Comparison of ENCODE assay signal across 15 mouse cellular contexts in genomic region chr7:125942365-125943090, GRCm38 (mm10).
"Had no signal": no experiment of that assay in that cellular context is flagged by ENCODE, and none has a peak within 500 bp of the region (broad histone marks: within the 10 kb centered on the region; RNA-seq: fewer than 3 reads in every experiment).

No protein-coding gene starts in this region.

- H3K4me2 ChIP-seq: liver, embryonic 13.5 days; lung, embryonic 15.5 days; neural tube, embryonic 13.5 days; stomach, embryonic 15.5 days had no signal

- H3K4me1 ChIP-seq: liver, embryonic 13.5 days; neural tube, embryonic 13.5 days had no signal

- H3K9me3 ChIP-seq: liver, embryonic 13.5 days; lung, embryonic 15.5 days; neural tube, embryonic 13.5 days; stomach, embryonic 15.5 days had no signal

- H3K36me3 ChIP-seq: liver, embryonic 13.5 days; lung, embryonic 15.5 days; neural tube, embryonic 13.5 days; stomach, embryonic 15.5 days had no signal

- ATAC-seq: liver, postnatal 0 days; midbrain, embryonic 16.5 days had no signal

- H3K27me3 ChIP-seq: liver, embryonic 13.5 days; lung, embryonic 15.5 days; neural tube, embryonic 13.5 days; stomach, embryonic 15.5 days had no signal

- H3K4me3 ChIP-seq: layer of hippocampus, adult 2 months; left cerebral cortex, adult 2 months; liver, embryonic 13.5 days; lung, embryonic 15.5 days; neural tube, embryonic 13.5 days; stomach, embryonic 15.5 days had no signal

- DNase-seq: kidney, adult 18-20 months; kidney, postnatal 10 days; kidney, postnatal 4 days; liver; liver, embryonic 13.5 days; liver, postnatal 0 days; right cerebral cortex, postnatal 14 days; thymus, adult 2 months; thymus, postnatal 25 days had no signal

- H3K9ac ChIP-seq: liver, embryonic 13.5 days; liver, postnatal 0 days; lung, embryonic 15.5 days; neural tube, embryonic 13.5 days; stomach, embryonic 15.5 days had no signal

- H3K27ac ChIP-seq: layer of hippocampus, adult 2 months; left cerebral cortex, adult 2 months; liver, embryonic 13.5 days; lung, embryonic 15.5 days; neural tube, embryonic 13.5 days; stomach, embryonic 15.5 days had no signal
